Mouse (Mus musculus): ENCODE data around the gene Cdkl1. TPM values are rescaled to one million over a fixed set of nuclear protein-coding genes. Genes with fewer than 3 reads are reported as not detected.
A peak's percentile ranks its signal among the peaks of the same experiment; 100 is the strongest.

Cdkl1 gene
- polyA plus RNA-seq, 1 experiment, result 2.5 TPM

- peak; percentile 28 for DNase-seq
- peaks cover 29% of the 10 kb centered on the region for H3K4me1 ChIP-seq (replicated peaks; ENCODE audit: control insufficient read depth, insufficient read depth, low read length)
- peak overlapping the region; percentile 47 for H3K4me3 ChIP-seq (ENCODE audit: control insufficient read depth, insufficient read depth, low read length)
- no peak for TF ChIP-seq POLR2A (IDR thresholded peaks at IDR 0.05; ENCODE audit: control insufficient read depth, extremely low read depth, insufficient read depth, low read length, poor library complexity)
- TF ChIP-seq CTCF (IDR thresholded peaks at IDR 0.05; ENCODE audit: borderline replicate concordance, control insufficient read depth, extremely low read depth, insufficient read depth, low read length, poor library complexity), result no peak
- H3K27ac ChIP-seq (ENCODE audit: control insufficient read depth, insufficient read depth, low read length), result no peak overlapping the region
- H3K27me3 ChIP-seq (ENCODE audit: control insufficient read depth, insufficient read depth, low read length), result no peaks in the 10 kb centered on the region
- 45% methylated on average over 27 of the region's 27 CpGs for WGBS
- no peaks in the 10 kb centered on the region for H3K36me3 ChIP-seq (ENCODE audit: control insufficient read depth, insufficient read depth, low read length)
Observed at GRCm38 (mm10) chr12:69789766-69790529, 1.1 kb downstream of the Cdkl1 start.

DNA sequence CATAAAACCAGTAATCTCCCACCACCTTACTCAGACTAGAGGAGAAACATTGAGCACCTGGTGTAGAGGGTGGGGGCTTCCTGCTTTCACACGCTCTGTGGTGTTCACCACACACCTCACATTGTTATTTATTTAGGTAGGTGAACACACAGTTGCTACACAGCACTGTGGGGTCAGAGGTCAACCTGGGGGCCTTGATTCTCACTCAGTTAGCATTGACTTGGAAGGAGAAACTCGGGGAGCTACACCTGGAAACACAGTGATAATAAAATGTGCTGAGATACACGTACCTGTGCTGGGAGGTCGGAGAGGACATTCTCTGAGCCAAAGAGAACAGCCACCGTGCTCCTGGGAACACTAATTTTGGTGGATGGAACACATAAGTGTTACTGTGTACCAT, 2.7 kb downstream of the Cdkl1 start:
- H3K4me1 ChIP-seq (replicated peaks; ENCODE audit: control insufficient read depth, insufficient read depth, low read length), result peaks cover 29% of the 10 kb centered on the region
- H3K27ac ChIP-seq (ENCODE audit: control insufficient read depth, insufficient read depth, low read length), result no peak overlapping the region
- TF ChIP-seq POLR2A (IDR thresholded peaks at IDR 0.05; ENCODE audit: control insufficient read depth, extremely low read depth, insufficient read depth, low read length, poor library complexity) (no peak), CTCF (IDR thresholded peaks at IDR 0.05; ENCODE audit: borderline replicate concordance, control insufficient read depth, extremely low read depth, insufficient read depth, low read length, poor library complexity) (no peak)
- WGBS, result 85% methylated on average over 5 of the region's 5 CpGs
- no peaks in the 10 kb centered on the region for H3K36me3 ChIP-seq (ENCODE audit: control insufficient read depth, insufficient read depth, low read length)
- H3K27me3 ChIP-seq (ENCODE audit: control insufficient read depth, insufficient read depth, low read length), result no peaks in the 10 kb centered on the region
- no peak overlapping the region for H3K4me3 ChIP-seq (ENCODE audit: control insufficient read depth, insufficient read depth, low read length)
- DNase-seq, result no peak

DNA sequence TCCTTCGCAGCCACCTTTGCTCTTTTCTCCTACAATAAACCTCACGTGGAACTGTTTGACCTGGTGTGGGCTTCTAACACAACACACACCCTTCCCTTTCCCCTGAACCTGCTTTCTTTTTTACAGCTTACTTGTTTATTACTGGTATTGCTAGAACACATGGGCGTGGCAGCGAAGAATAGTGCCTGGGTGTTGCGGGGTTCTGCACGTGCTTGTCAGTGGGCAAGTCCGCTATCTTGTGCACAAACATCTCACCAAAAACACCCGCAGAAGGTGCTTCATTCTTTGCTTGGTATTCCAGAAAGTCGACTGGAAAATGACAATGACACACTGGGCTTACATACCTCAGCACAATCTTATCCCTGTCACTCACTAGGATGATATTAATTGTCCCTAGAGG, 5.6 kb downstream of the Cdkl1 start:
- 94% methylated on average over 9 of the region's 9 CpGs for whole genome bisulfite sequencing
- H3K4me3 ChIP-seq (ENCODE audit: control insufficient read depth, insufficient read depth, low read length), result no peak overlapping the region
- H3K27ac ChIP-seq (ENCODE audit: control insufficient read depth, insufficient read depth, low read length), result no peak overlapping the region
- TF ChIP-seq CTCF (IDR thresholded peaks at IDR 0.05; ENCODE audit: borderline replicate concordance, control insufficient read depth, extremely low read depth, insufficient read depth, low read length, poor library complexity), result no peak
- no peak for TF ChIP-seq POLR2A (IDR thresholded peaks at IDR 0.05; ENCODE audit: control insufficient read depth, extremely low read depth, insufficient read depth, low read length, poor library complexity)
- H3K27me3 ChIP-seq (ENCODE audit: control insufficient read depth, insufficient read depth, low read length), result no peaks in the 10 kb centered on the region
- peaks cover 22% of the 10 kb centered on the region for H3K4me1 ChIP-seq (replicated peaks; ENCODE audit: control insufficient read depth, insufficient read depth, low read length)
- no peak for DNase-seq
- no peaks in the 10 kb centered on the region for H3K36me3 ChIP-seq (ENCODE audit: control insufficient read depth, insufficient read depth, low read length)

- peaks cover 10% of the 10 kb centered on the region for H3K4me1 ChIP-seq (replicated peaks; ENCODE audit: control insufficient read depth, insufficient read depth, low read length)
- no peak overlapping the region for H3K4me3 ChIP-seq (ENCODE audit: control insufficient read depth, insufficient read depth, low read length)
- 88% methylated on average over 6 of the region's 6 CpGs for WGBS
- no peak for DNase-seq
- H3K27ac ChIP-seq (ENCODE audit: control insufficient read depth, insufficient read depth, low read length), result no peak overlapping the region
- no peaks in the 10 kb centered on the region for H3K27me3 ChIP-seq (ENCODE audit: control insufficient read depth, insufficient read depth, low read length)
- H3K36me3 ChIP-seq (ENCODE audit: control insufficient read depth, insufficient read depth, low read length), result no peaks in the 10 kb centered on the region
- TF ChIP-seq CTCF (IDR thresholded peaks at IDR 0.05; ENCODE audit: borderline replicate concordance, control insufficient read depth, extremely low read depth, insufficient read depth, low read length, poor library complexity) (no peak), POLR2A (IDR thresholded peaks at IDR 0.05; ENCODE audit: control insufficient read depth, extremely low read depth, insufficient read depth, low read length, poor library complexity) (no peak)
Observed at GRCm38 (mm10) chr12:69783247-69784025, 7.6 kb downstream of the Cdkl1 start.

DNA sequence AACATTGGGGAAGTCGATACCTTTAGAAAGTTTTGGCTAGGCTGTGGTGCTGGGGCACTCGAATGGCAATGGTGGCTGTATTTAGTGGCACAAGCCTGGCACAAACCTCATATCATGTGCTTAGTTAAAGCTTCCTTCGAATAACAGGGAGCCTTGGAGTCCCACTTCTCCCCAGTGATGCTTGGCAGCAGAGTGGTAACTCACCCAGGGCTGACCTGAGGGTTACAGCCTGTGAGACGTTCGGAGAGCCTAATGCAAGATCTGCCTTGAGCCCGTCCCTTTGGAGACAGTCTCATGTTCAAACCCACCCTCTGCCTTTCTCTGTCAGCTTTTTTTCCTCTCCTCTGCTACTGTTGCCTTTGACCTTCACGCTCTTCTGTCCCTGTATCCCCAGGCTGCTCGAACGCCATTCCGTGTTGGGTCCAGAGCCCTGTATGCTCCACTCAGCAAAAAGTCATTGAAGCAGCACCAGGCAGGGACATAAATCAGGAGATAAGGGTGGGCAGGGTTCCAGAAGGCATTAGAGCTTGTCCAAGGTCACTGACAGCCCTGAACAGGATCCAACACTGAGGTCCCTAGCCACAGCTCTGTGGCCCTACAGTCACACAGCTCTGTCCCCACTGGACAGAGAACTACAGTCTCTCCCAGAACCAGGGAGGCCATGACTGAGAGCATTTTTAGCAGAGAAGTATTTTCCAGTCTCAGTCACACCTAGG, 9.0 kb downstream of the Cdkl1 start:
- 92% methylated on average over 10 of the region's 10 CpGs for WGBS
- DNase-seq, result no peak
- Histone ChIP-seq H3K4me3 (ENCODE audit: control insufficient read depth, insufficient read depth, low read length) (no peak overlapping the region), H3K27me3 (ENCODE audit: control insufficient read depth, insufficient read depth, low read length) (no peaks in the 10 kb centered on the region), H3K4me1 (replicated peaks; ENCODE audit: control insufficient read depth, insufficient read depth, low read length) (no peaks in the 10 kb centered on the region), H3K36me3 (ENCODE audit: control insufficient read depth, insufficient read depth, low read length) (no peaks in the 10 kb centered on the region), H3K27ac (ENCODE audit: control insufficient read depth, insufficient read depth, low read length) (no peak overlapping the region)
- no peak for TF ChIP-seq POLR2A (IDR thresholded peaks at IDR 0.05; ENCODE audit: control insufficient read depth, extremely low read depth, insufficient read depth, low read length, poor library complexity)
- TF ChIP-seq CTCF (IDR thresholded peaks at IDR 0.05; ENCODE audit: borderline replicate concordance, control insufficient read depth, extremely low read depth, insufficient read depth, low read length, poor library complexity), result no peak

GRCm38 (mm10) chr12:69781480-69781879, 9.6 kb downstream of the Cdkl1 start:
- no peak for DNase-seq
- no peaks in the 10 kb centered on the region for H3K27me3 ChIP-seq (ENCODE audit: control insufficient read depth, insufficient read depth, low read length)
- TF ChIP-seq CTCF (IDR thresholded peaks at IDR 0.05; ENCODE audit: borderline replicate concordance, control insufficient read depth, extremely low read depth, insufficient read depth, low read length, poor library complexity) (no peak), POLR2A (IDR thresholded peaks at IDR 0.05; ENCODE audit: control insufficient read depth, extremely low read depth, insufficient read depth, low read length, poor library complexity) (no peak)
- H3K36me3 ChIP-seq (ENCODE audit: control insufficient read depth, insufficient read depth, low read length), result no peaks in the 10 kb centered on the region
- H3K27ac ChIP-seq (ENCODE audit: control insufficient read depth, insufficient read depth, low read length), result no peak overlapping the region
- H3K4me3 ChIP-seq (ENCODE audit: control insufficient read depth, insufficient read depth, low read length), result no peak overlapping the region
- 95% methylated on average over 8 of the region's 8 CpGs for WGBS
- peaks cover 6% of the 10 kb centered on the region for H3K4me1 ChIP-seq (replicated peaks; ENCODE audit: control insufficient read depth, insufficient read depth, low read length)
